Mouse (Mus musculus) embryo, embryonic 9.5 days (tissue): ENCODE measurements around the gene Dbx1.

Source experiments
- DNase-seq: peaks from one replicate; pipeline ENCODE4 v3.0.0-alpha.2; 2017; ENCODE audit errors: extremely low spot score

The Dbx1 gene

GRCm38 (mm10) chr7:49636491-49637115 lies at the start of gene Dbx1:
Gene Dbx1 (minus strand): TSS chr7:49636849.
- DNase-seq: peak; percentile 70

- DNase-seq: no peak
Observed at GRCm38 (mm10) chr7:49678826-49679377, 42.3 kb upstream of the Dbx1 start.

GRCm38 (mm10) chr7:49678100-49678825 lies 41.6 kb upstream of the Dbx1 start:
- DNase-seq: peak; percentile 44

- peak; percentile 58 for DNase-seq
Observed at GRCm38 (mm10) chr7:49677166-49677565, 40.5 kb upstream of the Dbx1 start.

GRCm38 (mm10) chr7:49676627-49677026 lies 40.0 kb upstream of the Dbx1 start:
- no peak for DNase-seq

- DNase-seq: no peak
Observed at GRCm38 (mm10) chr7:49668260-49668857, 31.7 kb upstream of the Dbx1 start.

- DNase-seq: no peak
Observed at GRCm38 (mm10) chr7:49663575-49663974, 26.9 kb upstream of the Dbx1 start.

- no peak for DNase-seq
Observed at GRCm38 (mm10) chr7:49662492-49663026, 25.9 kb upstream of the Dbx1 start.

- DNase-seq: peak; percentile 45
Observed at GRCm38 (mm10) chr7:49661811-49662491, 25.3 kb upstream of the Dbx1 start.

GRCm38 (mm10) chr7:49640709-49641305 lies 4.2 kb upstream of the Dbx1 start:
- no peak for DNase-seq

- peak; percentile 39 for DNase-seq
Observed at GRCm38 (mm10) chr7:49639864-49640708, 3.4 kb upstream of the Dbx1 start.

- peak; percentile 35 for DNase-seq
Observed at GRCm38 (mm10) chr7:49638941-49639776, 2.5 kb upstream of the Dbx1 start.

GRCm38 (mm10) chr7:49637851-49638663 lies 1.4 kb upstream of the Dbx1 start:
- peak; percentile 51 for DNase-seq

GRCm38 (mm10) chr7:49637281-49637680 lies 632 bp upstream of the Dbx1 start:
- DNase-seq: peak; percentile 23

- peak; percentile 23 for DNase-seq
Observed at GRCm38 (mm10) chr7:49635971-49636370, 678 bp downstream of the Dbx1 start.

- DNase-seq: peak; percentile 59
Observed at GRCm38 (mm10) chr7:49635074-49635621, 1.5 kb downstream of the Dbx1 start.

- DNase-seq: peak; percentile 53
Observed at GRCm38 (mm10) chr7:49634291-49635073, 2.2 kb downstream of the Dbx1 start.
